Mouse (Mus musculus): ENCODE results near the gene Fam185a.

- TF ChIP-seq GATA1 (IDR thresholded peaks at IDR 0.05; ENCODE audit: low read length) (no peak), TAL1 (IDR thresholded peaks at IDR 0.05; ENCODE audit: low read length) (no peak)
Measured at GRCm38 (mm10) chr5:21486798-21487197, 62.0 kb downstream of the Fam185a start.

Data from erythroblast, embryonic 14.5 days (primary cell).